Mouse (Mus musculus) E14TG2a.4 (cell line): Measurements from ENCODE around the gene Sirt5.

ENCODE experiments used
- CTCF ChIP-seq: conservative IDR thresholded peaks from 2 replicates; pipeline ENCODE4 v1.5.1; 2014; ENCODE audit warnings: low read length
- NANOG ChIP-seq: IDR thresholded peaks from 2 replicates; pipeline ENCODE4 v1.6.1; 2014; ENCODE audit warnings: borderline replicate concordance, low read length, mixed read lengths
- POU5F1 ChIP-seq: IDR thresholded peaks from 2 replicates; pipeline ENCODE4 v1.6.1; 2014; ENCODE audit warnings: low read length, borderline replicate concordance

GRCm38 (mm10) chr13:43374918-43375432 lies 9.7 kb downstream of the Sirt5 start:
- TF ChIP-seq CTCF (no peak), POU5F1 (no peak), NANOG (no peak)
